Mouse (Mus musculus): ENCODE measurements around the gene Cyp4f14.
"Not testable (repeated sequence)": the region's sequence is repeated elsewhere in the genome, so short reads cannot be mapped to it uniquely, and the experiment has no call there.

Cyp4f14 gene

DNA sequence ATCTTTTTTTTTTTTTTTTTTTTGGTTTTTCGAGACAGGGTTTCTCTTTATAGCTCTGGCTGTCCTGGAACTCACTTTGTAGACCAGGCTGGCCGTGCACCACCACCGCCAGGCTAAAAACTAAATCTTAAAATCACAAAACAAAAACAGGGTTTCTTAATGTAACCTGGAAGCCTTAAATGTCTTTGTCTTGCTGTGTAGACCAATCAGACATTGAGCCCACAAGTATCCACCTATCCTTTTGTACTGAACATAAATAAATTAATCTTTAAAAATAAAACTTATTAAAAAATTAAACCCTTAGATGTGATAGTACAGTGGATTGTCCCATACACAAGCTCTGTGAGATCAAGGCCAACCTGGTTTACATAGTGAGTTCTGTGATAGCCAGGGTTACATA is 23.2 kb downstream of the Cyp4f14 start:
- no peak for DNase-seq (ENCODE audit: low spot score in 2 of 2)

DNA sequence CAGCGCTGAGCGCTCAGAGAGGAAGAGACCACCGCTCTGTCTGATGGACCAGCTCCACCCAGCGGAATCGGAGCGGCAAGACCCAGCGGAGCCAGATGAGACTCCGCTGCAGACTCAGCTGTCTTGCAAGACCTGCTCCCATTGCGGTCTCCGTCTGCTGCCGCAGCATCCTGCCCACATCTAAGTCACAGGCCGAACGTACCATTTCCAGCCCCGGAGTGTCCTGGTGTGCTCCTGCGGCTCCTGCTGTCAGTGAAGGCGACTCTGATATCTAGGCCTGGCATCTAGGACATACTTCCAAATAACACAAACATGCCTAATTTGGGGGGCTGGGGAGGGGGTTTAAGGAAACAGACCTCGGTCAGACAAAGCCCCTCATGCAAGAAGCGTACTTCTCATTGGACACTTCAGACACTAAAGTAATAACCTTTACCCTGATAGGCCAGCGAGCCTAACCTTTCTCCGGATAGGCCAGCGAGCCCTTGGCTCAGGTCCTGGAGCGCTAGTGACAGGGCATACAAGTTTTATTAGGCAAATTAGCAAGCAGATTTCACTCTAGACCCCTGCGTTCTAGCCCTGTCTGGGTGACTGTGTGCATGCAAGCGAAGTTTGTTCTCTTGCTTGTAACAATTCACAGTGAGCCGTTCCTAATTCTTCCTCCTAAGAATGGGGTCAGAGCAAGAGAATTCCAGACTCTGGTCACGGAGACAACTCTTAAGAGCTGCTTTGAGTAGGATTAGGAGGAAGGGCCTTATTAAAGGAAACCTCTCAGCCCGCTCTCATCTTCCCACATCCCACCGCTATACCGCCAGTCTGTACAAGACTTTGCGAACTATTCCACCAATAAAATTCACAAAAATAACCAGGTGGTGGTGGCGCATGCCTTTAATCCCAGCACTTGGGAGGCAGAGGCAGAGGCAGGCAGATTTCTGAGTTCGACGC is 25.6 kb downstream of the Cyp4f14 start, which contains the start of gene Zfp870:
TSS of gene Zfp870 (minus strand) at position 404 of the 942 bp plus-strand sequence.
- peak; percentile 78 to 85 for DNase-seq (ENCODE audit: low spot score in 2 of 2)

DNA sequence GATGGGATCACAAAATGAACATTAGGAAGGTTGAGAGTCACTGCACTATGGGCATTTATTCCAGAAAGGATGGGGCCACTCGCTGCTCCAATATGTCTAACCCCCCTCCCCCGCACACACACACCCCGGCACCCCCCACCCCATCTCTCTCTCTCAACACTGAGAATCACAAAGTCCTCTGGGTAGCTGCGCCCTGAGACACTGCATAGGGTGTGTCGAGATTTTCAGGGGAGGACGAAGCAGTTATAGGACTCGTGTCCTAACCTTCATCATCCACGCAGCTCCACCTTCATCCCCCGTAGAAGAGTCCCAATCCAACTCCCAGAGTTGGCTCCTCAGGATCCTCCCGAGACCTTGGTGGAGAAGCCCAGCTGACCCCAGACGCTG is 26.3 kb downstream of the Cyp4f14 start:
- no peak for DNase-seq (ENCODE audit: low spot score in 2 of 2)

- no peak for DNase-seq (ENCODE audit: low spot score in 2 of 2)
Observed at GRCm38 (mm10) chr17:32889611-32890010, 27.5 kb downstream of the Cyp4f14 start.

DNA sequence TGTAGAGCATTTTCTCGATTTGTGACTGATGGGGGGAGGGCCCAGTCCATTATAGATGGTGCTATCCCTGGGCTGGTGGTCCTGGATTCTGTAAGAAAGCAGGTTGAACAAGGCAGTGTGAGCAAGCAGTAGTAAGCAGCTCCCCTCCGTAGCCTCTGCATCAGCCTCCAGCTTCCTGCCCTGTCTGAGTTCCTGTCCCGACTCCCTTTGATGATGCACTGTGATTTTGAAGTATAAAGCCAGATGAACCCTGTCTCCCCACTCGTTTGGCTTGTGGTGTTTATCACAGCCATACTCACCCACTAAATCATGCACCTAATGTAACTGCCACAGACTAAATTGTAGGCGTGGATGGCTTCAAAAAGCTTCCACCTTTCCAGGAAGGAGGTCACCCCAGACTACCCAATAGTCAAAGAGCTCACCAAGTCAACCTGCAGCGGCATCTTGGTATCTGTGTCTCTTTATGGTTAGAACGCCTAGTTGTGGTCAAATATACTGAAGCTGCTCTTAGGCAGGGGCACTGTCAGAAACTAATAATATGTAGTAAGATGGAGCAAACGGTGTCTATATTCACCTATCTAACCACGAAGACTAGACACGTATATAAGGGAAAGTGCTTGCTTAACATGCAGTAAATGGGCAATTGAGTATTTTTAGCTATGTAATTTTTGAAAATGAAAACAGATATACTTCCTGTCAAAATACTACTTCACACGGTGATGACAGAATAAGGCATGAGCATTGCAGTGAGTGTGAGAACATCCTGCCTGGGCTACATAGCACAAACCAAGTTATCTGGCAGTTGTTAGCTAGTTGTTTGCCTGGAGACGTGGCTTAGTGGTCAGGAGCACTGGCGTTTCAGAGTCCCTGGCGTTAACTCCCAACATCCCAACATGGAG is 36.6 kb downstream of the Cyp4f14 start:
- no peak for DNase-seq (ENCODE audit: low spot score in 2 of 2)

GRCm38 (mm10) chr17:32878773-32879172 is 38.4 kb downstream of the Cyp4f14 start:
- peak in 1 of 2 experiments; percentile 4 for DNase-seq (ENCODE audit: low spot score in 2 of 2)

DNA sequence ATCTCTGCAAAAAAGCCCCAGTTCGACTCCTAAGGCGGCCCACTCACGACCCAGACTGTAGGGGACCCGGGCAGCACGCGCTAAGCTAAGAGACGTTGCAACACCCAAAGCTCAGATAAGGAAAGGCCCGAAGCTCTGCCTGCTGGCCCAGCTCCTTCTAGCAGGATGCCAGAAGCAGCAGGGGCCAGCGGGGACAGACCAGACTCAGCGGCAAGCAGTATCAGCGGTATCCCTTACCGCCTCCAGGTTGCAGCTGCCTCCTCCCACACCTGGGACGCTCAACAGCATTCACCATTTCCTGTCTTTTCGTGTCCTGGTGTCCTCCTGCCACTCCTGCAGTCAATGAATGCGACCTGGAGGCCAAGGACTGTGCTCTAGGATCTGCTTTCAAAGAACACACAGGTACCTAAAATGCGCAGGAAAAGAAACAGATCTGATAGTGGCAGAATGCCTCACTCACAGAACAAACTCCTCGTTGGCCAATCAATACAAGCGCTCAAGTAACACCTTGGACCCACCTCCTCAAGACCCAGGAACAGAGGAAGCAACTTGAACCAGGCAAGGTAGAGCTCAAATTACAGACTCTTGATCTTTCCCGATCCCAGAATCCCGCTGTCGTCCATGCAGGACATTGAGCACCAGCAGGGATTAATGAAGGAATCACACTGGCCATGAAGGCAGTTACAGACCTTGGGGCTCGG is 39.5 kb downstream of the Cyp4f14 start:
- no peak for DNase-seq (ENCODE audit: low spot score in 2 of 2)

DNA sequence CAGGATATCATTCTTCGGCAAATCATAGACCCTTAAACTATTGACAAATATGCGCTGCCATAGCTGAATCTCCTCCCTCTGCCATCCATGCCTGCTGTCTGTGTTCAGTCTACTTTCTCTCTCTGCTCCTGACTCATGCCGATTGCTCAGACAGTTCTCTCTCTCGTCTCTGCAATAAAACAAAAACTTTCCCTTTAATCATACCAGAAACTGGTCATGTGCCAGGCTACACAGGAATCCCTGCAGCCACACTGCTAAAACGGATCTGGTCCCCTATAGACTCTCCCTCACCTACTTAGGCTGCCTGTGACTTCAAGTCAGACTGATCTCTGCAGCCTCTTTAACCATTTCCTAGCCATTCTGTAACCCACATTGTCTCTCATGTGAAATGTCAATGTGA is 44.4 kb downstream of the Cyp4f14 start:
- DNase-seq (ENCODE audit: low spot score in 2 of 2), result no peak

DNA sequence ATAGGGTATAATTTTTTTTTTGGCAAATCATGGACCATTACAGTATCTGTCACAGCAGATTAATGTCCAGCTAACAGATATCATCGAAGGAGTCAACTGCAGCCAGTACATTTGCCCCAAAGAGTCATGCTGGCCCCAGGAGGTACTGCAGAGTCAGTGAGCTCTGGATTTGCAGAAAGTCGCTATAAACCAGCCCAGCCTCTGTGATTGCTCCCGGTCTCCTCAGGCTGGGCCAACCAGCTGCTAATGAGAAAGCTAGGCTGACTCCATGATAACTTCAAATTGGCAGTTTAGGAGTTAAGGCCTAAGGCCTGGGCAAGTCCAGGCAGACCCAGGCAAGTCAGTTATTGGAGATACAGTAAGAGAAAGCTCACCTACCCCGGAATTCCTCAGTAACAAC is 45.1 kb downstream of the Cyp4f14 start:
- DNase-seq (ENCODE audit: low spot score in 2 of 2), result no peak

DNA sequence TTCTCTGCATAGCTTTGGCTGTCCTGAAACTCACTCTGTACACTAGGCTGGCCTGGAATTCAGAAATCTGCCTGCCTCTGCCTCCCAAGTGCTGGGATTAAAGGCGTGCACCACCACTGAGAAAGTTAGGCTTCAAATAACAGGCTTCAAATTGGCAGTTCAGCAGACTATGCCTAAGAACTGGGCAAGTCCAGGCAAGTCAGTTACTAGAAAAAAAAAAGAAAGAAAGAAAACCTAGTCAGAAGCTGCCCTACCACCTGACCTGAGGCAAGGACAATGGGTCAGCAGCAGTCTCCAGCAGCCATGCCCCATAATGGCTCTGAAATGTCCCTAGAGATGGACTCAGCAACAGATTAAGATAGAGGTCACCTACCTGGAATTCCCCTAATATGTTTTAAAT is 45.7 kb downstream of the Cyp4f14 start:
- DNase-seq (ENCODE audit: low spot score in 2 of 2), result no peak

GRCm38 (mm10) chr17:32867266-32867665 is 49.9 kb downstream of the Cyp4f14 start:
- DNase-seq (ENCODE audit: low spot score in 2 of 2), result not testable (repeated sequence)

- not testable (repeated sequence) for DNase-seq (ENCODE audit: low spot score in 2 of 2)
Observed at GRCm38 (mm10) chr17:32856713-32857112, 60.4 kb downstream of the Cyp4f14 start.

All from urinary bladder, postnatal 36 days (tissue).